Mouse (Mus musculus): ENCODE measurements around the gene Olfr70.

- no peak for TF ChIP-seq CTCF (IDR thresholded peaks at IDR 0.05; ENCODE audit: extremely low read depth, insufficient read depth, insufficient read length, insufficient replicate concordance)
- no peak for TF ChIP-seq POLR2A (IDR thresholded peaks at IDR 0.05; ENCODE audit: low read depth, low read length)
Measured at GRCm38 (mm10) chr4:43728576-43728954, 28.0 kb upstream of the Olfr70 start.
